In the genomic region with DNA sequence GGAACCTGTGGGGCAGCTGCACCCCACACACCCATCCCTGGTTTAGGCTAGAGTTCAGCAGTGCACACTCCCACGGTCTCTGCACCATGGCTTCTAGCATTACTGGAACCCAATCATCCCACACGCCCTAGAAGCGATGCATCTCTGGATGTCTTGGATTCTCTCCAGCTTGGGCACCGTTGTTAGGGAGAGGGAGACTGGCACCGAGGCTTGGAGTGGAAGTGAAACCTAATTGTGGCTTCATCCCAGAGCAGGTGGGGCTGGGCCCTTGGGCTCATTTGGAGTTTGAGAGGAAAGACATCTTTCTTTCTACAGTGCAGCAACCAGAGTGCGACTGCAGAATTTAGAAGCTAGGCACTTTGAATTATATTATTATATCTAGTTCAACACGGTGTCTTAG, we compare ENCODE assay signal across 20 mouse cellular contexts. TPM values are rescaled to one million over a fixed set of nuclear protein-coding genes. Genes with fewer than 3 reads are reported as not detected.
DNase-seq lines count a peak whose midpoint lies in the region; ATAC-seq and TF ChIP-seq lines count a peak whose summit lies in the region.
"Had no signal": no experiment of that assay in that cellular context is flagged by ENCODE, and none has a peak within 500 bp of the region (broad histone marks: within the 10 kb centered on the region; RNA-seq: fewer than 3 reads in every experiment).

No protein-coding gene starts in this region.

- H3K9ac ChIP-seq in liver, adult 2 months (ENCODE audit: low read depth, low read length), result no peak overlapping the region
- no peak overlapping the region for H3K9ac ChIP-seq in liver, embryonic 12.5 days
- H3K9ac ChIP-seq: embryonic facial prominence, embryonic 15.5 days; heart, embryonic 12.5 days; hindbrain, embryonic 13.5 days; limb, embryonic 13.5 days had no signal

- no peak overlapping the region for H3K4me2 ChIP-seq in liver, embryonic 12.5 days
- H3K4me2 ChIP-seq: embryonic facial prominence, embryonic 15.5 days; heart, embryonic 12.5 days; hindbrain, embryonic 13.5 days; limb, embryonic 13.5 days had no signal

- peaks cover 3% of the 10 kb centered on the region; the same call in 1 of the 2 replicates for H3K4me1 ChIP-seq in liver, adult 2 months (ENCODE audit: control insufficient read depth, insufficient read depth, low read length)
- H3K4me1 ChIP-seq in liver, embryonic 12.5 days, result no peaks in the 10 kb centered on the region
- H3K4me1 ChIP-seq: embryonic facial prominence, embryonic 15.5 days; forebrain, embryonic 10.5 days; heart, embryonic 12.5 days; hindbrain, embryonic 13.5 days; limb, embryonic 13.5 days; megakaryocyte, embryonic 14.5 days had no signal

- DNase-seq in frontal cortex, postnatal 25 days (ENCODE audit: low spot score in 2 of 2), result no peak
- peak; percentile 59 for DNase-seq in liver, adult 2 months (ENCODE audit: extremely low read depth, low read depth, low spot score)
- DNase-seq in adipocyte (ENCODE audit: low spot score), result no peak
- no peak for DNase-seq in embryo, embryonic 10.5 days (ENCODE audit: low spot score)
- DNase-seq: cerebellum, adult 9-11 months; heart, postnatal 14 days; kidney, adult 9 months; lung, postnatal 10 days; retina, postnatal 1 day; thymus, postnatal 4 days had no signal

- peaks cover 77% of the 10 kb centered on the region for H3K36me3 ChIP-seq in liver, adult 2 months (ENCODE audit: control insufficient read depth, insufficient read depth, low read length)
- H3K36me3 ChIP-seq in liver, embryonic 12.5 days, result peaks cover 90% of the 10 kb centered on the region
- H3K36me3 ChIP-seq: embryonic facial prominence, embryonic 15.5 days; forebrain, embryonic 10.5 days; heart, embryonic 12.5 days; hindbrain, embryonic 13.5 days; limb, embryonic 13.5 days had no signal

- no peak for TF ChIP-seq CTCF in liver, adult 2 months (IDR thresholded peaks at IDR 0.05; ENCODE audit: low read depth, low read length)

- H3K27me3 ChIP-seq in liver, adult 2 months (ENCODE audit: control insufficient read depth, insufficient read depth, low read length), result no peaks in the 10 kb centered on the region
- H3K27me3 ChIP-seq in liver, embryonic 12.5 days (replicated peaks), result no peaks in the 10 kb centered on the region
- H3K27me3 ChIP-seq: embryonic facial prominence, embryonic 15.5 days; heart, embryonic 12.5 days; hindbrain, embryonic 13.5 days; limb, embryonic 13.5 days; megakaryocyte, embryonic 14.5 days had no signal

- H3K4me3 ChIP-seq in liver, adult 2 months (ENCODE audit: insufficient read depth, low read depth, low read length), result no peak overlapping the region
- H3K4me3 ChIP-seq in liver, embryonic 12.5 days, result no peak overlapping the region
- H3K4me3 ChIP-seq: embryonic facial prominence, embryonic 15.5 days; forebrain, embryonic 10.5 days; heart, embryonic 12.5 days; hindbrain, embryonic 13.5 days; limb, embryonic 13.5 days; megakaryocyte, embryonic 14.5 days had no signal

- ATAC-seq in frontal cortex, adult (ENCODE audit: low TSS enrichment), result peak; percentile 47; the same call in 1 of the 2 replicates
- no peak for ATAC-seq in liver, embryonic 12.5 days
- ATAC-seq in common myeloid progenitor, adult 5-6 weeks (replicated peaks; ENCODE audit: low read depth, poor library complexity, severe bottlenecking), result peak; percentile 79
- peak; percentile 29 for ATAC-seq in monocyte, adult 5-6 weeks (replicated peaks; ENCODE audit: insufficient number of reproducible peaks, low FRiP score, low TSS enrichment, poor library complexity, severe bottlenecking)

- WGBS in liver, adult 2 months, result 31% methylated on average over 7 of the region's 7 CpGs
- WGBS in liver, embryonic 12.5 days (ENCODE audit: insufficient replicate concordance), result 89% methylated on average over 7 of the region's 7 CpGs

- H3K79me2 ChIP-seq in liver, adult 2 months (ENCODE audit: control insufficient read depth, insufficient read depth, low read length), result no peaks in the 10 kb centered on the region

- no peak overlapping the region for H3K27ac ChIP-seq in liver, adult 2 months (replicated peaks; ENCODE audit: insufficient read depth, low read depth, low read length)
- no peak overlapping the region for H3K27ac ChIP-seq in liver, embryonic 12.5 days
- H3K27ac ChIP-seq: embryonic facial prominence, embryonic 15.5 days; forebrain, embryonic 10.5 days; hindbrain, embryonic 13.5 days; limb, embryonic 13.5 days had no signal

- TF ChIP-seq POLR2A in liver, adult 2 months (IDR thresholded peaks at IDR 0.05; ENCODE audit: extremely low read depth, insufficient read depth, low read length), result no peak

- no peaks in the 10 kb centered on the region for H3K9me3 ChIP-seq in liver, embryonic 12.5 days (replicated peaks)
- H3K9me3 ChIP-seq: embryonic facial prominence, embryonic 15.5 days; forebrain, embryonic 10.5 days; heart, embryonic 12.5 days; hindbrain, embryonic 13.5 days; limb, embryonic 13.5 days; megakaryocyte, embryonic 14.5 days had no signal

RNA-seq across cellular contexts. Expression of gene Abcb4, which starts 44.4 kb away (rescaled TPM):
- 164 and 202 TPM in 2 replicates for total RNA-seq in liver, adult 2 months (2014; rRNA removed)
- 66.9 and 77.2 TPM in 2 replicates for polyA plus RNA-seq in liver, adult 2 months (2012; rRNA removed)
- polyA plus RNA-seq in liver, embryonic 12.5 days (2016; fragmentation: Nextera tagmentation; extraction: Ambion mirVana), result 37.8 and 40.1 TPM in 2 replicates
- total RNA-seq in common myeloid progenitor, adult 5-6 weeks (2017), result 88.6 and 110 TPM in 2 replicates
- 1.2 to 1.3 TPM (median 1.2 TPM) in 3 replicates for total RNA-seq in monocyte, adult 5-6 weeks (2017)

RNA-seq across cellular contexts. Expression of gene Crot, which starts 59.2 kb away (rescaled TPM):
- total RNA-seq in liver, adult 2 months (2014; rRNA removed), result 480 and 523 TPM in 2 replicates
- polyA plus RNA-seq in liver, adult 2 months (2012; rRNA removed), result 152 and 154 TPM in 2 replicates
- 30.1 and 31.4 TPM in 2 replicates for polyA plus RNA-seq in liver, embryonic 12.5 days (2016; fragmentation: Nextera tagmentation; extraction: Ambion mirVana)
- 44.1 and 51.0 TPM in 2 replicates for total RNA-seq in common myeloid progenitor, adult 5-6 weeks (2017)
- total RNA-seq in monocyte, adult 5-6 weeks (2017), result 63.7 to 79.6 TPM (median 66.8 TPM) in 3 replicates

Comparison
In these comparisons a context has a peak if more than half of its experiments do, and no peak if none do; other contexts are left out.
1. RNA of gene Abcb4, which starts 44.4 kb away (total RNA-seq): 164 to 202 TPM in liver, adult 2 months and 88.6 to 110 TPM in common myeloid progenitor, adult 5-6 weeks; 1.2 to 1.3 TPM in monocyte, adult 5-6 weeks; every median in the first group is over 10 times any median in the second.